Mouse (Mus musculus): ENCODE measurements around the gene Zfp658.

Gene Zfp658

DNA sequence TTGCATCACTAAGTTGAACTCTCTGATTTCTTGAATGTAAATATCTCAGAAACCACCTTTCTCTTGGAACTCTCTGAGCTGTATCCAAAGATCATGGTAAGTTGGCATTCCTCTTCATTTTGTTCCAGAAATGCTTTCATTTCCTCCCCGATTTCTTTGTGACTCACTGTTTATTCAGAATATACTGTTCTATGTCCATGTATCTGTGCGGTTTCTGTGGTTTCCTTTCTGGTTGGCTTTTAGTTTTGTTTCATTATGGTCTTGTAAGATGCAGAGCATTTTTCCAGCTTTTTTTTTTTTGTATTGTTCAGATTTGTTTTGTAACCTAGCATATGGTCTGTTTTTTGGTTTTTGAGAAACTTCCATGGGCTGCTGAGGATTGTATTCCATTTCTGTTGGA lies 9.2 kb downstream of the Zfp658 start:
- in situ Hi-C loops (cut with MboI; ENCODE audit: unreplicated experiment in 2 of 2), result loop anchor here (25.0 kb wide), 1 partner anchor 966 kb away; the partner anchor contains the start of genes Pold1 (in 2 of the 2) and Spib (in 2 of the 2)

GRCm38 (mm10) chr7:43579440-43580171 lies 17.6 kb downstream of the Zfp658 start, which contains the start of gene Zfp719:
TSS of gene Zfp719 (plus strand) at chr7:43579610.
- in situ Hi-C loops (cut with MboI; ENCODE audit: unreplicated experiment in 2 of 2), result loop anchor here (5.0 to 10.0 kb wide), 4 partner anchors 52 to 295 kb away; partner anchors contain the start of gene Ctu1 (in 2 of the 2)

GRCm38 (mm10) chr7:43580526-43580925 lies 18.5 kb downstream of the Zfp658 start:
- in situ Hi-C loops (cut with MboI; ENCODE audit: unreplicated experiment in 2 of 2), result loop anchor here (5.0 to 10.0 kb wide), 3 partner anchors 58 to 296 kb away; partner anchors contain the start of gene Ctu1 (in 2 of the 2)

DNA sequence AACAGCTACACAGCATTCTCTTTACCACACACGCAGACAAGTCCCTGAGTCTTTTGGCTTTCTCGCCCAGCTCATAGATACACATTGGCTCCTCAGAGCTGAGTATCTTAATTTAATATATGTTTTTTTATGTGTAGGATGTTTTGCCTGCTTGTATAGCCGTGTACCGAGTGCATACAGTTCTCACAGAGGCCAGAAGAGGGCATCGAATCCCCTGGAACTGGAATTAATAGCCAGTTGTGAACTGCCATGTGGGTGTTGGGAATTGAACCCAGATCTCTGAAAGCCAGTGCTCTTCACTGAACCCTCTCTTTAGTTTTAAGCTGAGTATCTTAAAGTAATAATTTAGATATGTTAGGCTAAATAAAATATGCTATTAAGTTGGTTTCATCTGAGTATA lies 22.7 kb downstream of the Zfp658 start:
- in situ Hi-C loops (cut with MboI; ENCODE audit: unreplicated experiment in 2 of 2), result loop anchor here (5.0 to 10.0 kb wide), 3 partner anchors 62 to 300 kb away; partner anchors contain the start of gene Ctu1 (in 2 of the 2)

DNA sequence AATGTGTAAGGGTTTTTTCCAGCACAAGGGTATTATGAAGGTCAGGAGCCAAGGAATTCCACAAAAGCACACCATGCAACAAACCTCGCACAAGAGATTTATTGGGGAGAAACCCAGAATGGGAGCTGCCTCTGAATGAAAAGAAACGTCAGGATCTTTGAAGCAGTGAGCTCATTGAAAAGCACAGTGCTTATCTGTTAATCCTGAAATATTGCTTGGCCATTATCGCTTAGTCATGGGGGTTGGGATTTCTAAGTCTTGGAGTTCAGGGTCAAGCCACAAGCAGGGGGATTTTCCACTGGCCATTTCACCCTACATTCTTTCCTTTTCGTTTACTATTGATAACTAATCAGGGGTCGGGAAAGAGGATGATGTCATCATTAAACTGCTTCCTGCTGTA lies 39.8 kb downstream of the Zfp658 start:
- in situ Hi-C loops (cut with MboI; ENCODE audit: unreplicated experiment in 2 of 2), result no loop called here

DNA sequence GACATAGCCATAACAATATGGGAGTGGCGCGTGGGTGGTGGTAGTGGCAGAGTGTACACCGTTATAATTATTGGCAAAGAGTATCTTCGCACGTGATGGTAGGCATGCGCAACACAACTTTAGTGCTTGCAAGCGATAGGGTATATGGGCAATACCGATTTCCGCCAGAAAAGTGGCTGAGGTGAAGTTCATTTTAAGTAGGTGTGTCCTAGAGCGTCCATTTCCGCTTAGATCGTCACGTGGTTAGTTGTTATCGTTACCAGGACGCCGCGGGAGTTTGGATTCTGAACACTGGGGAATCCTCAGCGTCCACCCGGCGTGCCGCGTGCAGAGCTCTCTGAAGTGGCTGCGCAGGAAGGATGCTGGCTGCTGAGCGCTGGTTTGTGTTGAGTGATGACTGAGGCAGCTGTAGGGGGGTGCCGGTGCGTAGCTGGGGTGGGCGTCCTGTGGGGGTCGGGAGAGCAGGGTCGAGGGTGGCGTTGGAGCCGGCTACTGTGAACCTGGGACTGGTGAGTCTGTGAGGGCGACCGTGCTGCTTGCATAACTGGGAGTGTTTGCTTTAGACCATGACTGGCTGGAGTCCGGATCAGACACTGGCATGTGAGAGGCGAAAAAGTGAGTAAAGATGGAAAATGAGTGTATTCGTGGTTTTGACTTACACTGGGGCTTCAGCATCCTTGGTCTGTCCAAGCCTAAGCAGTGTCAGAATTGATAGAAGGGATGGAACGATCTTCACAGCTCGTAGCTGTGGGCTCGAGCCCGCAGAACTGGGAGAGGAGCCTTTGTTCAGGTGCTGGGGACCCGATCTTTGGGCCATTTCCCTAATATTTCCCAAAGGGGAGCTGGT lies 45.1 kb downstream of the Zfp658 start, which contains the start of gene Zfp819:
Gene Zfp819 (plus strand): TSS at position 274 of the 847 bp plus-strand sequence.
- in situ Hi-C loops (cut with MboI; ENCODE audit: unreplicated experiment in 2 of 2), result no loop called here

DNA sequence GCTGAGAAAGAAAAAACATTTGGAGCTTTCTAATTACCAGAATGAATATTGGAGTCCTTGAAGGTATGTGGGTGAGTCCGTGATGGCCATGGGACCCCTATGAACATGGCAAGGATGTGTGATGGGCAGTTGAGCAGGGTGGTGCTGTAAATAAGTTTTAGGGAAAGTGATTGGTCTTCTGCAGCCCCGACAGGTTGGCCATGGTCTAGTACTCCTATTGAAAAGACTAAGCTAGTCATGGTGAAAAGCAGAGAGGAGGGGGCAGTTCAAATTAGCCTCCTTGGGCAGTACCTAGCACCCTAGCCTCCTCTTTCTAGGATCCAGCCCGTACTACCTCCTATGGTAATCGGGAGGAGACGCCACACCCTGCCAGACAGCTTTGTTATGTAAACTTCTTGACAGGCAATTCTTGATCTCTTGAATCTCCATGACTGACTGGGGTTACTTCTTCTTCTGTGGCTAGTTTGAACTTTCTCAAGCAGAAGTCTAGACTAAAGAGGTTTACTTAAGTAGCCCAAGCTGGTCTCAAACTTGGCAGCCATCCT lies 45.8 kb downstream of the Zfp658 start:
- in situ Hi-C loops (cut with MboI; ENCODE audit: unreplicated experiment in 2 of 2), result no loop called here

DNA sequence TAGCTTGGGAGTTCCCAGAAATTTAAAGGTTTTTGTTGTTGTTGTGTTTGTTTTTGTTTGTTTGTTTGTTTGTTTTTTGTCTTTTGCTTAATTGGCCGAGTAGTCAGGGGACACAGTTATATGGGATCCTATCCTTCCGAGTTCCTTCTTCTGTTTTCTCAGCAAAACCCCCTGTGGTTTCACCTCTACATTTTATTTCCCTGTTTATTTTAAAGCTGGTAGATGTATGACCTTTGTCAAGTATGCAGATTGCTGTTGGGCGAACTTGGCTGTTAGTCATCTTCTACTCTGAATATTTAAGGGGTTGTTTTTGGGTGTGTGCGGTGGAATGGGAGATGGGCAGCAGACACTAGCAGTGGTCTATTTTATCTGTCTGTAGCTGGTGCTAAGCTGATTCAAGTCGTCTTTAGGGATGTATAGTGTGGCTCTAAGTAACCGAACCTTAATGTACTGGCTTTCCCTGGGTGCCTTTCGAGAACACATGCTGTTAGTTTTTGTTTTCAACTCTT lies 46.3 kb downstream of the Zfp658 start:
- in situ Hi-C loops (cut with MboI; ENCODE audit: unreplicated experiment in 2 of 2), result no loop called here

DNA sequence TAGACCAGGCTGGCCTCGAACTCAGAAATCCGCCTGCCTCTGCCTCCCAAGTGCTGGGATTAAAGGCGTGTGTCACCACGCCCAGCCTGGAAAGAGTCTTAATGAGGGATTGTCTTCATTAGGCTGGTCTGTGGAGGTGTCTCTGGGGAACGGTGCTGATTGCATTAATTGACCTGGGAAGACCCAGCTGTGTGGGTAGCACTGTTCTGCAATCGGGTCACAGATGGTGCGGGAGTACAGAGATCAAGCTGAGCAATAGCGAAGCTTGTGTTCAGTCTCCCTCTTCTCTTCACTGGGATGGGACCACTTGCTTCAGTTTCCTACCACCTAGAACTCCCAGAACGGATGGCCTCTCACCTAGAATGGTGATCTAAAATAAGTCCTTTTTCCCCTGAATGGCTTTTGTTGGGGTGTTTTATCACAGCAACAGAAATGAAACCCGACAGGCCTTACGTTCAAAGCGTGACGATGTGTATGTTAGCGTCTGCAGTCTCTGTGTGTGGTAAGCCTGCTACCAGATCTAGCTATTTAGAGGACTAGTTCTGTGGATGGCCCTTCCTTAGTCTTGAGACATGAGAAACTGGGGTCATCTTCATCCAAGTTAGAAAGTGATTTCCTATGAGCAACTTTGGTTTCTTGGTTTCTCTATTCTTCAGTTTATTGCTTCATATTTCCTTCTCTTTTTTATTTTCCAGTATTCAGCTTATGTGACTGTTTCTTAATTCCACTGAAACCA lies 51.9 kb downstream of the Zfp658 start:
- in situ Hi-C loops (cut with MboI; ENCODE audit: unreplicated experiment in 2 of 2), result no loop called here

DNA sequence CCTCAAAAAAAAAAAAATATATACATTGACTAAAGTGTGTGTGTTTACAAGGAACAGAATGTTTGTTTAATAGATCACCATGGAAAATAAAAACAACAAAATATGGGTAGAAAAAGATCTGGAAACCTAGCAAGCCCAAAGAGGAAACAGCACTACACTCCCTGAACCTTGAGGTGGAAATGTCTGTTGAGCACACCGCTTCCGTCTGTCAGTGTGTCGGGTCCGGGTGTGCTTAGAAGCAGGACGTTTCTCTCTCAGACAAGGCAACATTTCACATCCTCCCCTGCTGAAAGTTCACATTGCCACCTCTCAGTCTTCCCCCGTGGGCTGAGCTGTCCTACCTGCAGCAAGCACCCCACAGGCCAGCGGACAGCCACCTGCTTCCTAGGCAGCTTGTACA lies 60.9 kb downstream of the Zfp658 start:
- in situ Hi-C loops (cut with MboI; ENCODE audit: unreplicated experiment in 2 of 2), result no loop called here

GRCm38 (mm10) chr7:43623819-43624218 lies 61.8 kb downstream of the Zfp658 start:
- in situ Hi-C loops (cut with MboI; ENCODE audit: unreplicated experiment in 2 of 2), result no loop called here
